Mouse (Mus musculus) limb, embryonic 11.5 days (tissue): Measurements from ENCODE around the gene C2cd2. TPM values are rescaled to one million over a fixed set of nuclear protein-coding genes. Genes with fewer than 3 reads are reported as not detected.

ENCODE experiments used
- ATAC-seq: fragments of 200-750 bp; cut with Nextera tagmentation; 2 replicates; pipeline ENCODE4 v1.8.0; 2017; ENCODE audit warnings: low read depth; ENCODE audit not compliant: insufficient number of reproducible peaks, low FRiP score, low TSS enrichment
- DNase-seq: peaks from one replicate; pipeline ENCODE4 v3.0.0-alpha.2; 2015; ENCODE audit warnings: low spot score
- H3K27ac ChIP-seq: fragments of 300-500 bp; sonication (generic); replicated peaks from 2 replicates; pipeline ENCODE4 v1.5.1; 2014; ENCODE audit warnings: low read depth, mild to moderate bottlenecking, low read length
- H3K27me3 ChIP-seq: fragments of 300-500 bp; sonication (generic); 2 replicates; pipeline ENCODE4 v1.6.1; 2014; ENCODE audit warnings: mild to moderate bottlenecking, low read length, mixed read lengths; ENCODE audit not compliant: control insufficient read depth, insufficient read depth
- H3K36me3 ChIP-seq: fragments of 300-500 bp; sonication (generic); 2 replicates; pipeline ENCODE4 v1.6.1; 2014; ENCODE audit warnings: mild to moderate bottlenecking, low read length, moderate library complexity, mixed read lengths; ENCODE audit not compliant: control insufficient read depth, insufficient read depth
- H3K4me1 ChIP-seq: fragments of 300-500 bp; sonication (generic); 2 replicates; pipeline ENCODE4 v1.6.1; 2014; ENCODE audit warnings: low read length, mixed read lengths; ENCODE audit not compliant: control insufficient read depth, insufficient read depth
- H3K4me2 ChIP-seq: fragments of 300-500 bp; sonication (generic); 2 replicates; pipeline ENCODE4 v1.6.1; 2014; ENCODE audit warnings: low read depth, mild to moderate bottlenecking, moderate library complexity; ENCODE audit not compliant: severe bottlenecking
- H3K4me3 ChIP-seq: fragments of 300-500 bp; sonication (generic); 2 replicates; pipeline ENCODE4 v1.5.1; 2014; ENCODE audit warnings: low read depth, low read length
- H3K9ac ChIP-seq: fragments of 300-500 bp; sonication (generic); 2 replicates; pipeline ENCODE4 v1.6.1; 2014; ENCODE audit warnings: mild to moderate bottlenecking, low read length
- H3K9me3 ChIP-seq: fragments of 300-500 bp; sonication (generic); 2 replicates; pipeline ENCODE4 v1.6.1; 2016; ENCODE audit warnings: low read length; ENCODE audit not compliant: control insufficient read depth
- whole genome bisulfite sequencing: fragments of 180-500 bp; shearing (Covaris S2); extraction: QIAGEN DNeasy Blood & Tissue Kit; methylation state at CpG from one replicate; pipeline ENCODE4 v1.1.7; 2014; 5-methylcytosine and 5-hydroxymethylcytosine counted together
- polyA plus RNA-seq: library from polyadenylated mRNA; unstranded; fragments of >200 nt; fragmentation: Nextera tagmentation; extraction: Ambion mirVana; gene quantifications from 2 replicates; pipeline ENCODE4 v1.2.1, GENCODE M21; 2014

The C2cd2 gene
- polyA plus RNA-seq, 1 experiment from 2014 or later, result 13.4 TPM

- Histone ChIP-seq H3K4me2 (no peak overlapping the region), H3K4me3 (no peak overlapping the region), H3K9ac (no peak overlapping the region), H3K27ac (no peak overlapping the region), H3K27me3 (no peaks in the 10 kb centered on the region), H3K4me1 (no peaks in the 10 kb centered on the region), H3K36me3 (no peaks in the 10 kb centered on the region), H3K9me3 (no peaks in the 10 kb centered on the region)
- DNase-seq (no peak), ATAC-seq (no peak)
Observed at GRCm38 (mm10) chr16:97930231-97930630, 32.2 kb downstream of the C2cd2 start.

- no peaks in the 10 kb centered on the region for H3K9me3 ChIP-seq
- H3K27ac ChIP-seq, result no peak overlapping the region
- H3K9ac ChIP-seq, result no peak overlapping the region
- no peaks in the 10 kb centered on the region for H3K36me3 ChIP-seq
- no peaks in the 10 kb centered on the region for H3K27me3 ChIP-seq
- no peak overlapping the region for H3K4me2 ChIP-seq
- H3K4me1 ChIP-seq, result no peaks in the 10 kb centered on the region
- no peak overlapping the region for H3K4me3 ChIP-seq
- DNase-seq (no peak), ATAC-seq (no peak)
- WGBS, result 48% methylated on average over 1 of the region's 1 CpGs
Observed at GRCm38 (mm10) chr16:97929520-97929919, 32.9 kb downstream of the C2cd2 start.

GRCm38 (mm10) chr16:97927331-97927938 lies 35.0 kb downstream of the C2cd2 start:
- no peak overlapping the region for H3K4me3 ChIP-seq
- ATAC-seq, result no peak
- H3K4me1 ChIP-seq, result no peaks in the 10 kb centered on the region
- H3K36me3 ChIP-seq, result no peaks in the 10 kb centered on the region
- H3K9ac ChIP-seq, result no peak overlapping the region
- H3K9me3 ChIP-seq, result no peaks in the 10 kb centered on the region
- 92% methylated on average over 3 of the region's 3 CpGs for WGBS
- no peak overlapping the region for H3K4me2 ChIP-seq
- H3K27me3 ChIP-seq, result no peaks in the 10 kb centered on the region
- no peak overlapping the region for H3K27ac ChIP-seq
- DNase-seq, result no peak

DNA sequence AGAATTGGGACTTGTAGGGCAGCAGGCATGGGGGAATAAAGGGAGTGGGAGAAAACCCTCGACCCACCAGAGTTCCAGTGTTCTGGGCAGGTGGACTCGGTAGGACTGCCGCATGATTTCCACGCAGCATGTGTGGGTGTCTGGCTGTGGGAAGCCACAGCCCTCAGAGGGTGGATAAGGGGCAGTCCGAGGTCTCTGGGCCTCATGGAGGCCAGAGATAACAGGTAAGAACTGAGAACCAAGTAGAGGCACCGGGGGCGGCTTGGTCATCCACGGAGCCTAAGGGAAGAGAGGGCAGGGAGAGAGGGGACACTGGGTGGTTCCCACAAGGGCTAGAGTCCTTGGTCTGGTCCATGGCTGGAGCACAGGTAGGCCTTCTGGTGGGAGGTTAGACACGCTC lies 36.0 kb downstream of the C2cd2 start:
- Histone ChIP-seq H3K4me3 (no peak overlapping the region), H3K27ac (no peak overlapping the region), H3K9ac (no peak overlapping the region), H3K4me2 (no peak overlapping the region), H3K36me3 (no peaks in the 10 kb centered on the region), H3K4me1 (no peaks in the 10 kb centered on the region), H3K27me3 (no peaks in the 10 kb centered on the region), H3K9me3 (no peaks in the 10 kb centered on the region)
- WGBS, result 85% methylated on average over 9 of the region's 9 CpGs
- no peak for DNase-seq
- ATAC-seq, result no peak

DNA sequence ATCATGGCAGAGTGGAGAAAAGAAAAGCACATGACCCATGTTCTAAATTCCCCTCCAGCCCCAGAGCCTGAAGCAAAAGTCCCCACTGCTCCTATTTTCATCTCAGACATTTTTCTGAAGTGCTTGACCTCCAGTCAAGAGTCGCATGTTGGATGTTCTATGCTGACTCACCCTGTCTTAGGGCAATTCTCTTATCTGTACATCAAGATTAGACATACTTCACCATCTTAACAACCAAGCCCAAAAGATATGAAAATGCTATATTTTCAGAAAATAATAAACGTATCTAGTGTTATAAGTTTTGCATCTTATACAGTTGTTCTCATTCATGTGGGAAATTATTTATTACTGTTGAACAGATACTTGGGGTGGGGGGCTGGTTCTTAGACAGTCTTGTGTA lies 36.6 kb downstream of the C2cd2 start:
- Histone ChIP-seq H3K4me1 (no peaks in the 10 kb centered on the region), H3K9ac (no peak overlapping the region), H3K9me3 (no peaks in the 10 kb centered on the region), H3K27ac (no peak overlapping the region), H3K4me2 (no peak overlapping the region), H3K27me3 (no peaks in the 10 kb centered on the region), H3K4me3 (no peak overlapping the region), H3K36me3 (no peaks in the 10 kb centered on the region)
- DNase-seq (no peak), ATAC-seq (no peak)
- 81% methylated on average over 2 of the region's 2 CpGs for WGBS

DNA sequence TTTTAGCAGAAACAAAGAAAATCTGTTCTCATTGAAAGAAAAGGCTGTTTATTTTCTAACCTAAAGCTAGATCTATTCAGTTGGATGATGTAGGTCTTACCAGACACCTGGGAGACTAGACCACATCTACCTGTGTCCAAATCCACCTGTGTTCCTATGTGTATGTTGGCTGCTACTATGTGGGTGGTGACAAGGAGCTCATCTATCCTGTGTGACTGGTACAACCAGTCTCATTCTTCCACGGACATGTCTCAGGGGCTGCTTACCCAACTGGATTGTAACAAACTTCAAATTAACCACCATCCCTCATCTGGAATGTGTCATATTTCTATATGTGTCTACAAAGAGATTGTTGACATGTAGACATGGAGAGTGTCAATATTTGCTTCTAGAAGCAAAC lies 38.7 kb downstream of the C2cd2 start:
- H3K9ac ChIP-seq, result no peak overlapping the region
- DNase-seq, result no peak
- no peak overlapping the region for H3K4me2 ChIP-seq
- no peaks in the 10 kb centered on the region for H3K36me3 ChIP-seq
- H3K27me3 ChIP-seq, result no peaks in the 10 kb centered on the region
- no peak overlapping the region for H3K4me3 ChIP-seq
- no peak overlapping the region for H3K27ac ChIP-seq
- no peaks in the 10 kb centered on the region for H3K4me1 ChIP-seq
- 58% methylated on average over 1 of the region's 1 CpGs for WGBS
- no peaks in the 10 kb centered on the region for H3K9me3 ChIP-seq
- ATAC-seq, result no peak

GRCm38 (mm10) chr16:97922779-97923126 lies 39.6 kb downstream of the C2cd2 start:
- peak overlapping the region; percentile 86 for H3K4me3 ChIP-seq
- H3K27me3 ChIP-seq, result no peaks in the 10 kb centered on the region
- H3K4me2 ChIP-seq, result peak overlapping the region; percentile 89
- no peak overlapping the region for H3K27ac ChIP-seq
- ATAC-seq (peak; percentile 26), DNase-seq (no peak)
- WGBS, result 2% methylated on average over 9 of the region's 9 CpGs
- H3K4me1 ChIP-seq, result no peaks in the 10 kb centered on the region
- H3K9ac ChIP-seq, result peak overlapping the region; percentile 82
- H3K36me3 ChIP-seq, result no peaks in the 10 kb centered on the region
- H3K9me3 ChIP-seq, result no peaks in the 10 kb centered on the region

DNA sequence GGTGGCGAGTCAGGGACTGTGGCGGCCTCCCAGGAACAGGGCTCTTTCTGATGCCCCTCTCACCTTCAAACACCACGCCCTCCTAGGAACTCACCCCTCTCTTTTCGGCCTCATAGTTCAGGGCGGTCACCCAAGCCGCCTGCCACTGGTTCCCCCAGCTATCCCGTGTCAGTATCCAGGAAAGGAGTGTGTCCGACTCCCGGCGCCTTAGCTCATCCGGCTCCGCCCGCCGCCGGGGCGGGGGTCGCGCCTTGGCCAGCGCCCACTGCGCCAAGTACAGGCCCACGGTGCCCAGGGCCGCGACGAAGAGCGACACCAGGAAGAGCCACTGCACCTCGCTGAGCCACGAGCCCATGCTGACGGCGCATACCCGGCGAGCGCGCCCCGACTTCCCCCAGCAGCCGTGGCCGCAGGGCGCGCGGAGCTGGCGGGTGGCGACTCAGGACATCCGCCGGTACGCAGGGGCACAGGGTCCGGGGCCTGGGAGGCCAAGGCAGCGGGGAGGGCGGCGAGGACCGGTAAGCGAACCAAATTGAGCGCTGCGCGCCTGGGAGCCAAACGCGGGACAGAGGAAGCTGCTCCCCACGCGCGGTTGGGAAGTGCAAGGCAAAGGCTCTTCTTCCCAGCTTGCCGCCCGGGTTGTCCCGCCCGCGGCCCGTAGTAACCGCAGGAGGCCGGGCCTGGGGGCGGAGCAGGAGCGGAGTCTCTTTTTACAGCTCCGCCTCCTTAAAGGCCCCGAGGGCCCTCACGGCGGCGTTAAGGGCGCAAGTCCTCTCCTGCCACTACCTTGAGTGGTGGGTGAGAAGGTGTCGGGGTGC lies 40.2 kb downstream of the C2cd2 start:
- no peak overlapping the region for H3K27ac ChIP-seq
- no peaks in the 10 kb centered on the region for H3K4me1 ChIP-seq
- H3K4me3 ChIP-seq, result peak overlapping the region; percentile 86
- peak; percentile 81 for DNase-seq
- H3K9ac ChIP-seq, result peak overlapping the region; percentile 82
- peak; percentile 83 for ATAC-seq
- no peaks in the 10 kb centered on the region for H3K9me3 ChIP-seq
- no peaks in the 10 kb centered on the region for H3K36me3 ChIP-seq
- under 1% methylated on average over 75 of the region's 75 CpGs for WGBS
- H3K4me2 ChIP-seq, result peak overlapping the region; percentile 89
- H3K27me3 ChIP-seq, result no peaks in the 10 kb centered on the region
